8 mouse cellular contexts compared by ENCODE assay signal in the genomic region with DNA sequence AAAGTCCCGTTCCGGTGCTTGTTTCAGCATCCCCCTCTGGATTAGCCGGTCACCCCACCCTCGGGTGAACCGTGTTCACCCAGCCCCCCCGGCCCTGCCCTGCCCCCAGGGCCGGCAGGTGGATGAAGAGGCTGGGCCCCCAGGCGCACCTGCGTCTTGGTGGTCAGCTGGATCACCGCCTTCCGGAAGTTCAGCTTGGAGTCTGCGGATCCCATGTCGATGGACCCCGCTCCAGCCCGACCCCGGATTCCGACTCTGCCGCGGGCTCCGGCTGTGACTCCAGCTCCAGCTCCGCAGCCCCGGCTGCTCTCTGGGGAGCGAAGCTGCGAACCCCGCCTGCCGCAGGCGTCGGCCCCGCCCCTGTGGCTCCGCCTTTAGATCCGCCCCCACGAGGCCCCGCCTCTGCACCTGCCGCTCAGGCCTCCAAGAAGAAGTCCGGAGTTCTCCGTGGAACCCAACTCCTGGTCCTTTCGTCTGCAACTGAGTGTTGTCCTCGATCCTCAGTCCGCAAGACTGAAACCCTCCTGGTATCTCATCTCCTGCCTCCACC. TPM values are rescaled to one million over a fixed set of nuclear protein-coding genes. Genes with fewer than 3 reads are reported as not detected.
DNase-seq lines count a peak whose midpoint lies in the region; ATAC-seq and TF ChIP-seq lines count a peak whose summit lies in the region.

A gene (minus strand): TSS at position 362 of the 550 bp plus-strand sequence.

- H3K27ac ChIP-seq in embryonic facial prominence, embryonic 13.5 days: no peak within 1 kb of the TSS
- H3K27ac ChIP-seq in limb, embryonic 14.5 days (replicated peaks; ENCODE audit: low read depth, low read length): no peak within 1 kb of the TSS
- H3K27ac ChIP-seq in midbrain, embryonic 16.5 days (ENCODE audit: low read length): peak within 1 kb of the TSS; percentile 78

- peak; percentile 89 to 90 for DNase-seq in B cell, adult 2 months
- DNase-seq in adrenal gland, postnatal 4 days (ENCODE audit: low spot score in 2 of 2): peak; percentile 57 to 66
- peak; percentile 68 to 76 for DNase-seq in heart, adult 9 months (ENCODE audit: low spot score in 2 of 2)
- peak; percentile 85 for DNase-seq in kidney, adult 9 months
- DNase-seq in limb, embryonic 14.5 days (ENCODE audit: low spot score): peak; percentile 52
- DNase-seq in spleen, postnatal 36 days (ENCODE audit: low spot score in 2 of 2): peak; percentile 65 to 73

- peaks cover 84% of the 10 kb centered on the region for H3K27me3 ChIP-seq in embryonic facial prominence, embryonic 13.5 days
- H3K27me3 ChIP-seq in limb, embryonic 14.5 days (ENCODE audit: control insufficient read depth, insufficient read depth, low read length): peaks cover 56% of the 10 kb centered on the region
- H3K27me3 ChIP-seq in midbrain, embryonic 16.5 days (ENCODE audit: control insufficient read depth, insufficient read depth, low read depth, low read length): no peaks in the 10 kb centered on the region

- ATAC-seq in embryonic facial prominence, embryonic 13.5 days (ENCODE audit: insufficient number of reproducible peaks, insufficient read depth, low FRiP score, low TSS enrichment, low read depth): no peak
- 0 out of 2 replicates have a peak, but pooled peaks have one; percentile 37 for ATAC-seq in limb, embryonic 14.5 days (ENCODE audit: low FRiP score, low read depth)
- peak; percentile 66 for ATAC-seq in midbrain, embryonic 16.5 days

- no peak for TF ChIP-seq POLR2A in limb, embryonic 14.5 days (IDR thresholded peaks at IDR 0.05; ENCODE audit: borderline replicate concordance, extremely low read depth, insufficient read depth, insufficient read length)

- peak within 1 kb of the TSS; percentile 83 for H3K4me2 ChIP-seq in embryonic facial prominence, embryonic 13.5 days
- H3K4me2 ChIP-seq in limb, embryonic 14.5 days (replicated peaks; ENCODE audit: low read depth, low read length, severe bottlenecking): peak within 1 kb of the TSS; percentile 69
- peak within 1 kb of the TSS; percentile 61 for H3K4me2 ChIP-seq in midbrain, embryonic 16.5 days (ENCODE audit: low read length)

- under 1% methylated on average over 39 of the region's 39 CpGs for WGBS in embryonic facial prominence, embryonic 13.5 days
- WGBS in limb, embryonic 14.5 days: 2% methylated on average over 23 of the region's 39 CpGs
- 0% methylated on average over 27 of the region's 39 CpGs for WGBS in midbrain, embryonic 16.5 days

- H3K4me1 ChIP-seq in embryonic facial prominence, embryonic 13.5 days: peaks cover 12% of the 10 kb centered on the region
- peaks cover 7% of the 10 kb centered on the region for H3K4me1 ChIP-seq in limb, embryonic 14.5 days (ENCODE audit: control insufficient read depth, insufficient read depth, low read length)
- H3K4me1 ChIP-seq in midbrain, embryonic 16.5 days (ENCODE audit: control insufficient read depth, insufficient read depth, low read length): peaks cover 11% of the 10 kb centered on the region

- peak within 1 kb of the TSS; percentile 46 for H3K4me3 ChIP-seq in embryonic facial prominence, embryonic 13.5 days
- peak within 1 kb of the TSS; percentile 42 for H3K4me3 ChIP-seq in limb, embryonic 14.5 days (replicated peaks; ENCODE audit: low read length)
- peak within 1 kb of the TSS; percentile 83 for H3K4me3 ChIP-seq in midbrain, embryonic 16.5 days (ENCODE audit: low read depth, low read length)

- peak within 1 kb of the TSS; percentile 61 for H3K9ac ChIP-seq in embryonic facial prominence, embryonic 13.5 days
- H3K9ac ChIP-seq in limb, embryonic 14.5 days (ENCODE audit: low read depth, low read length, severe bottlenecking): peak within 1 kb of the TSS; percentile 45
- peak within 1 kb of the TSS; percentile 84 for H3K9ac ChIP-seq in midbrain, embryonic 16.5 days (ENCODE audit: low read depth, low read length)

- H3K9me3 ChIP-seq in embryonic facial prominence, embryonic 13.5 days: no peaks in the 10 kb centered on the region
- H3K9me3 ChIP-seq in limb, embryonic 14.5 days (ENCODE audit: control insufficient read depth, low read length): no peaks in the 10 kb centered on the region
- no peaks in the 10 kb centered on the region for H3K9me3 ChIP-seq in midbrain, embryonic 16.5 days (replicated peaks; ENCODE audit: control insufficient read depth, low read length, poor library complexity, severe bottlenecking)

- H3K36me3 ChIP-seq in embryonic facial prominence, embryonic 13.5 days: no peaks in the 10 kb centered on the region
- no peaks in the 10 kb centered on the region for H3K36me3 ChIP-seq in limb, embryonic 14.5 days (ENCODE audit: control insufficient read depth, insufficient read depth, low read length)
- H3K36me3 ChIP-seq in midbrain, embryonic 16.5 days (ENCODE audit: control insufficient read depth, insufficient read depth, low read length): no peaks in the 10 kb centered on the region

RNA-seq across cellular contexts. Expression of the gene that starts here (rescaled TPM):
- 10 to 100 TPM; 29.0 to 34.2 TPM for total RNA-seq in adrenal gland, postnatal 4 days (2021)
- polyA plus RNA-seq in embryonic facial prominence, embryonic 13.5 days (2015; fragmentation: Nextera tagmentation; extraction: Ambion mirVana): 4.0 and 6.2 TPM in 2 replicates
- 4.5 and 5.9 TPM in 2 replicates for polyA plus RNA-seq in limb, embryonic 14.5 days (2012; rRNA removed)
- 2.1 and 2.3 TPM in 2 replicates for polyA plus RNA-seq in limb, embryonic 14.5 days (2014; fragmentation: Nextera tagmentation; extraction: Ambion mirVana)
- polyA plus RNA-seq in midbrain, embryonic 16.5 days (2015; fragmentation: Nextera tagmentation; extraction: Ambion mirVana): 68.6 and 75.2 TPM in 2 replicates
